Mouse (Mus musculus) liver, embryonic 14.5 days (tissue): ENCODE measurements around the gene Zdhhc21.

Source experiments
- CTCF ChIP-seq: IDR thresholded peaks from 2 replicates; pipeline ENCODE4 v1.5.1; 2016; ENCODE audit warnings: antibody characterized with exemption, low read depth, control low read depth
- EP300 ChIP-seq: IDR thresholded peaks from 2 replicates; pipeline ENCODE4 v1.6.1; 2016; ENCODE audit warnings: antibody characterized with exemption, low read depth

DNA sequence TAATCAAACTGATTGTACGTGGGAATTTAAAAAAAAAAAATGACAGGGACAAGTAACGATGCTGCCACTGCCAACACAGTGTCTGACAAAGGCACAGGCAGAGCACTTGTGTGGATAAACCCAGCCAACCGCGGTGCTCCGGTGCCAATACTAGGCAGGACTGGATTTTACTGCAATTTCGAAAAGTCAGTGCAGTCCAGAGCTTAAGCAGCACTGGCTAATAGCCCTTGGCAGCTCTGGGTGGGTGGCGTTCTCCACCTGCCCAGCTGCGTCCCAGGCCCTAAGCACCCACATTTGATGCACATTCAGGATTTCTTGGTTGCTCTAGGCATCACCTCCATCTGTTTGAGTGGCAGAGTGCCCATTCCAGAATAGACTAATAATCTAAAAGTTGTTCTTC lies 3.6 kb upstream of the Zdhhc21 start:
- TF ChIP-seq CTCF (no peak), EP300 (no peak)
